Mouse (Mus musculus): ENCODE measurements at regions not wholly inside any gene's neighbourhood (a gene's known extent, or its start where the extent isn't known, plus 50 kb on each side); places are given as distances from the start of the nearest gene placed in this dataset.

DNA sequence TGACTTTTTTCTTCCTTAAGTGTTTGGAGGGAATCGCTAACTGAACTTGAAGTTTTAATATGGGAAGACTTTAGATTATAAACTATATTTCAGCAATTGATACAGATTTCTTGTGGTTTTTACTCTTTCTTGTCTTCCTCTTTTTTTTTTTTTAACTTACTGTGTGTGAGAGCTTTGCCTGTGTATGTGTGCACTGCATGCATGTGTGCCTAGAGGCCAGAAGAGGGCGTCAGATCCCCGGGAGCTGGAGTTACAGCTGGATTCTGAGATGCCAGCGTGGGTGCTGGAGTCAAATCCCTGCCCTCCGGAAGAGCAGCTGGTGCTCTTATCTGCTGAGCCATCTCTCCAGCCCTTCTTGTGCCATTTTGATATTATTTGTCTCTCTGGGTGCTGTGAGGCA is 129.6 kb downstream of the Trim33 start:
- 87% methylated on average over 5 of the region's 5 CpGs for WGBS
- DNase-seq (ENCODE audit: low read depth, low spot score) = no peak

DNA sequence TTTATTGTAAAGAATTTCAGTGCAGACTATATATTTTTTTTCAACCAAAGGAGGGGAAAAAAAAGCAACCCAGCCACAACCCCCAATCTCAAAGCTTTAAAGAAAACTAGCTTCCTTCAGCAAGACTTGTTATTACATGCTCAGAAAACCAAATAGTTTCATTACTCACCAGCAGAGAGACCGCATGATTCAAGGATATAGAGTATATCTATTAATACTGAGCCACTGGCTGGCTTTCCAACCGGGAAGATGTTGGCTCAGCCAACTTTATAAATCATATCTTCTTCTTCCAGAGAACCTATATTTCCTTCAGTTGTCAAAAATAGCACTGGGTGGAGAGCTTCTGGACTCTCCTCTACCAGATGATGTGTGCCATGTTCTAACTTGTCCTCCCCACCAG is 133.2 kb downstream of the Trim33 start:
- WGBS = 64% methylated on average over 2 of the region's 2 CpGs
- DNase-seq (ENCODE audit: low read depth, low spot score) = no peak

DNA sequence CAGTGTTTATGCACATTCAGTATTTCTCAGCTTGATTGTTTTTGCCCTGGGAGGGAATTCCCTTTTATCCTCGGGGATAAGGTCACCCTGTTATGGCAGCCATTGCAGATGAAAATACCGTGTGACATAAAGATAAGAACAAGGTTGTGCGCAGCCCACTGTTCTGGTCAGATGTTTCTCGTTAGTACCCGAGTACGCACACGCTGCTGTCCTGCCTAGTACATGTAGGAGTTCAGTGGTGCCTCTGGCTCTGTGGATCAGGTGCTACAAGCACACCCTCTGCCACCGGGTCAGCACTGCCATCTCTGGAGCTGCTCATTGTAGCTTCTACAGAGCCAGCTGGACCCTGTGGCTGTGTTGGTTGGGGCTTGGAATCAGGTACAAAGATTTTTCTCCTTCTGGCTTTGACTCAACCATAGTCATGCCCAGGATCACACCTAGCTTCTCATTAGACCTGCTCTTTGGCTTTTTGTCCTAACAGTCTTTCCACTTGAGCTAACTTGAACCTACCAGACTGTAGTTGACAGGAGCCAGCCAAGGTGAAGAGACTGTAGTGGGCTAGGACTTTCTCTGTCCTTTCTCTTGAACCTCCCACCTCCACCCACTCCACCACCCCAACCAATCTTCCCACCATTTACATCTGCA is 136.1 kb downstream of the Trim33 start:
- WGBS = 82% methylated on average over 8 of the region's 8 CpGs
- DNase-seq (ENCODE audit: low read depth, low spot score) = no peak

DNA sequence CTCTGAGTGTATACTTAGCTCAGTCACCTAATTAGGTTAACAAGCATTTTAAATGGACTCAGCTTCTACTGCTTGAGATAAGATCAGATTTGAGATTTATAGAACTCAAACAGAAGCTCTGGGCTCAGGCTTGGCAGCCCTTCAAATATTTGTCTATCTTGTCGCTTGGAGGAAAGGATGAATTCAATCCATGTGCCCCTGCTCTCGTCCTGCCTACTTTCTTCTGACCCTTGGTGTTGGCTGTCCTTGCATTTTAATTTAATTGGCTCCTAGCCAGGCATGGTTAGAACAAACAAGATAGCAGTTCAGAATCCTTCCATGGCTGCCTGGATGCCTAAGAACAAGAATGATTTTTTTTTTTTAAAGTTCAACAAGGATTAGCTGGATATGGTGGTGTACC is 137.2 kb downstream of the Trim33 start:
- DNase-seq (ENCODE audit: low read depth, low spot score) = no peak
- 10% methylated on average over 2 of the region's 2 CpGs for WGBS

- WGBS = 81% methylated on average over 4 of the region's 4 CpGs
- no peak for DNase-seq (ENCODE audit: low read depth, low spot score)
Observed at GRCm38 (mm10) chr3:103417781-103418180, 138.7 kb downstream of the Trim33 start.

GRCm38 (mm10) chr3:103419761-103420620 is 140.9 kb downstream of the Trim33 start:
- WGBS = 39% methylated on average over 4 of the region's 4 CpGs
- DNase-seq (ENCODE audit: low read depth, low spot score) = no peak

DNA sequence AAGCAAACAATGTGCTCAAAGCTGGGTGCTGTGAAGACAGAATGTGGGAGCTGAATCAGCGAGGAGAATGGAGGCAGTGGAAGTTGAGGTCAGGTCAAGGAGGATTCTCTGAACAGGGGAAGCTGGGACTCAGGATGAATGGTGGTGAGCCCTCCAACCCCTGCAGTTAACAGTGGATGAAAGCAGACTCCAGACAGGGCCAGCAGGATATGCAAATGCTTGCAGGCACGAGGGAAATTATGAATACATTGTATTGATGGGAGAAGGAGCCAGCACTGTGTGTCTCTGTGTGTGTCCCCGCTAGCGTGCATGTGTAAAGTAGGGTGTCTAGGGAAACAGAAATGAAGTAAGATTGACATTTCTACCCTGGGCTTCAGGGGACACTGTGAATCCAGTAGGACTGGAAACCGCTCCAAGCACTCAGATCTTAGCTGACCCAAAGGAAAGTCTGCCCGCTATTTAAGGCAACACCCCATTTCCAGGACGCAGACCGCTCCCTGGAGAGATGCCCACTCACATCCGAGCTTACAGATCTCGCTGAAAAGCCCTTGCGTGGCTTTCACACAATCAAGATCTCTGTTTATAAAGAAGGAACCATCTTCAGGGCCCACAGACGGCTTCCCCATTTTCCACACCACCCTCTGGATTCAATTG is 141.7 kb downstream of the Trim33 start:
- no peak for DNase-seq (ENCODE audit: low read depth, low spot score)
- 67% methylated on average over 12 of the region's 12 CpGs for WGBS

- no peak for DNase-seq (ENCODE audit: low read depth, low spot score)
- 68% methylated on average over 9 of the region's 9 CpGs for WGBS
Observed at GRCm38 (mm10) chr3:103421275-103421621, 142.2 kb downstream of the Trim33 start.

DNA sequence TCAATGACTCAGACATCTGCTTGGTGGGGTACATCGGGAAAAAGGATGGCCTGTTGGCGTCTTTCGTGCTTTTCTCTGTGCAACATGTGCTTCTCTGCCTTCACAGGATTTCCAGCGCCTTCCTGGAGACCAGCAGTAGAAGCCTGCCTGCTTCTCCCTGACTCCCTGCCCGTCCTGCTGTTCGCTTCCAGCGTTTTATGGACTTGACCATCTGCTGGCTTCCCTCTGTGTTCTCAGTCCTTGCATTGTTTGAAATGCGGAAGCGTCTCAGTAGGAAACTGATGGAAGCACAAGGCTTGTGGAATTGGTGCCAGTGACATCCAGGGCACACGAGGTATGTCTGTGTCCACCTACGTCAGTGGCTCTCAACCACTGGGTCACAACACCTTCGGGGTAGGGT is 143.7 kb downstream of the Trim33 start:
- DNase-seq (ENCODE audit: low read depth, low spot score) = no peak
- WGBS = 82% methylated on average over 12 of the region's 12 CpGs

GRCm38 (mm10) chr3:103423290-103423689 is 144.2 kb downstream of the Trim33 start:
- 91% methylated on average over 4 of the region's 4 CpGs for WGBS
- DNase-seq (ENCODE audit: low read depth, low spot score) = no peak

DNA sequence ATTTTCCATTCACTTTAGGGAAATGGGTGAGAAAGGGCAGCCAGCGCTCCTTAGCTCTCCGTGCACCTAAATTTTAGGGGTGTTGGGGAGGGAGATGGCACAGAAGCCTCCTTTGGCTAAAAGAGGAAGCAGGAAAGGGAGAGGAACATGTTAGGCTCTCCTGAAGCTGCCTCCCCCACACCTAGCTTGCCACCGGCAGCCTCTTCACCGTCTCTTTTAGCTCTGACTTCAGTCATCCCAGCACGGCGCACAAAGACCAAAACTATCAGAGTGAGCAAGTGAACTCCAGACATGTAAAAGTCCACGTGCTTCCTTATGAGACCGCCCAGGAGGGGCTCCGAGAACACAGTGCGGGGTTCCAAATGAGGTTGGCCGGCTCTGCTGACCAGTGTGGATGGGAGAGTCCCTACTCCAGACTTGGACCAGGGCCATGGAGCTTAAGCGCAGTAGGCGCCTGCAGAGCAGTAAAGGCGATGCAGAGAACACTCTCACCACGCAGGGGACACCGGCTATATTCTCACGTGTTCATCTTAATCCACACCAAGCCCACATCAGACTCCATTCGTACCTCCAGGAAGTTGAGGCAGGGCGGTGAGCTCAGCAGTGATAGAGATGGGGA is 146.8 kb downstream of the Trim33 start:
- DNase-seq (ENCODE audit: low read depth, low spot score) = no peak
- 75% methylated on average over 19 of the region's 19 CpGs for WGBS

DNA sequence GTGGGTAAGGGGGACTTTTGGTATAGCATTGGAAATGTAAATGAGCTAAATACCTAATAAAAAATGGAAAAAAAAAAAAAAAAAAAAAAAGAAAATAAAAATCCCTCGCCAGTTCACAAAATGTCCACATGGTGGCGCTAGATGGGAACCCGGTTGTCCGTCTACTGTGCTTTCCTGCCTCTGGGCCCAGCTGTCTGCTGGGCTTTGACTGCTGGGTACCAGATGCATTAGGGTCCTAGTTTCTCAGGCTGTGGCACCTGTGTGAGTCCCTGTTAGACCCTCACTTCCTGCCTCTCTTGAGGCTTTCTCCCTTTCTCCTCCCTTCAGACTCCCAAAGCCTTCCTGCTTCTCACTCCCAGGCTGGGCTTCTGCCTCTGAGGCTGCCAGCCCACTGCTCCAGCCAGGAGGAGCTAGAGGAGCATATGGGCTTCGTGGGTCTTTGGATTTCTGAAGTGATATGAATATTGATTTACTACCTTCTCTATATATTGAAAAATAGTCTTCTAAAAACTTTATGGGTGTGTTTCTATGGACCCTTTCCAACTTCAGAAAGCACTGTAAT is 145.7 kb upstream of the Syt6 start:
- WGBS = 9% methylated on average over 5 of the region's 5 CpGs
- no peak for DNase-seq (ENCODE audit: low read depth, low spot score)

DNA sequence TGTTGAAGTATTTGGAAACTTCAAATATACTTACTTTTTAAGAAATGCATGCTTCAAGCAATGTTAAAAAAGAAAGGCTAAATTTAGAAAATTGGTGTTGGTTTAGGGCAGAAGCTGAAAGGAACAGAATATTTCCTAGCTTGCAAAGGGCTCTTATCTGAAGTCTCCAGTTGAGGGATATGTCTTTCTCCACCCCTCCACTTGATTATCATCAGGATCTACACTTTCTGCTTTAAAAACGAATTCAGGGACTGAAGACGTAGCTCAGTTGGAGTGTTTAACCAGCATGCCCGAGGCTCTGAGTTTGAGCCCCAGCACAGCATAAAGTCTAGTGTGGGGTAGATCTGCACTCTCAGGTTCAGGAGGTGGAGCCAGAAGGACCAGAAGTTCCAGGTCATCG is 144.9 kb upstream of the Syt6 start:
- WGBS = 75% methylated on average over 4 of the region's 4 CpGs
- no peak for DNase-seq (ENCODE audit: low read depth, low spot score)

GRCm38 (mm10) chr3:103432254-103432653 is 142.8 kb upstream of the Syt6 start:
- DNase-seq (ENCODE audit: low read depth, low spot score) = no peak

DNA sequence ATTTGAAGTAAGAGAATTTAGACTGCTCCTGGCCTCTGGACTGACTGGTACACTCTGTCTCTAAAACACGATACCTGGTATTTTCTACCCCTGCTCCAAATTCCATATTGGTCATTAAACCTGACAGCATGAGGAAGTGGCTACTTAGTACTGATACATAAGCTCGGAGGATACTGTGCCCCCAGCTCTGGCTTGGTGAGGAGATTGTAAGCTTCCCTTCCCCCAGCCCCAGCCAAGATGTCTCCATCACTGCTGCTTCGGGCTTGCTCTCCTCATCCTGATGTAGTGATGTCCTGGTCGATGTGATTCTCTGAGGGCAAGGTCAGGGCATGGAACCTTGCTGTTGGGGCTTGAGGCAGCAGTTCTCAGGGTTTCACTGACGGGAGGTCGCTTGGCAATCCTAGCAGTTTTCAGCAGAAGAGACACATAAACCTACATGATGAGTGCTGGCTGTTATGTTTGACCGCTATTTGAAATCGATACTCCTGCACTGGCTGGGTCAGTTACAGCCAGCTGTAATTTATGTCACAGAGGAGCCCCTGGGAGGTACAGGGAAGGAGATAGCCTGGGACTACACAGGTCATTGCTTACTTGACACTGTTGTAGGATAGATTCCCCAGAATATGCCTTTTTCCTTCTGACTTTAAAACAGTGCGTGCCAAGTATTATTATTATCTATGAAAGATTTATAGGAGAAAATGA is 138.0 kb upstream of the Syt6 start:
- no peak for DNase-seq (ENCODE audit: low read depth, low spot score)
- 74% methylated on average over 9 of the region's 9 CpGs for WGBS

More at GRCm38 (mm10) chr3:103432254-103432653, 142.8 kb upstream of the Syt6 start:
- 50% methylated on average over 5 of the region's 5 CpGs for WGBS

- WGBS = 55% methylated on average over 12 of the region's 12 CpGs
- peak; percentile 67 for DNase-seq (ENCODE audit: low read depth, low spot score)
Observed at GRCm38 (mm10) chr3:103438791-103439354, 136.2 kb upstream of the Syt6 start.

DNA sequence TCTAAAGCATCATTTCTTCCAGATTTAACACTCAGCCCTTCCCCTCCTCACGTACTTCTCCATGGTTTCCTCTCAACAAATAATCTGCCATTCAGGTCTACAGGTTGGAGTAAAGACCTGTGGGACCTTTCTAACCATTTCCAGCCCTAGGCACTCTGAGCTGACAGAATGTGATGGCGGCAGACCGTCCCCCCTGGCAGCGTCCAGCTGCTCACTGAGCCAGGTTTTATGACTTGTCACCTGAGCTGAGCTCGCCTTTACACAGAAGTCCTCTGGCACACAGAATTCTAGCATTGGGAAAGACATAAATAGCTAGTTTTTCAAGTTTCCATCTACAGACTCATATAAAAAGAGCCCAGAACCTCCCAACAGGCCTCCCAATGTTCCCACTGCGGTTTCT is 131.8 kb upstream of the Syt6 start:
- no peak for DNase-seq (ENCODE audit: low read depth, low spot score)
- WGBS = 31% methylated on average over 6 of the region's 6 CpGs

- 91% methylated on average over 8 of the region's 8 CpGs for WGBS
- no peak for DNase-seq (ENCODE audit: low read depth, low spot score)
Observed at GRCm38 (mm10) chr3:103445852-103446251, 129.2 kb upstream of the Syt6 start.

DNA sequence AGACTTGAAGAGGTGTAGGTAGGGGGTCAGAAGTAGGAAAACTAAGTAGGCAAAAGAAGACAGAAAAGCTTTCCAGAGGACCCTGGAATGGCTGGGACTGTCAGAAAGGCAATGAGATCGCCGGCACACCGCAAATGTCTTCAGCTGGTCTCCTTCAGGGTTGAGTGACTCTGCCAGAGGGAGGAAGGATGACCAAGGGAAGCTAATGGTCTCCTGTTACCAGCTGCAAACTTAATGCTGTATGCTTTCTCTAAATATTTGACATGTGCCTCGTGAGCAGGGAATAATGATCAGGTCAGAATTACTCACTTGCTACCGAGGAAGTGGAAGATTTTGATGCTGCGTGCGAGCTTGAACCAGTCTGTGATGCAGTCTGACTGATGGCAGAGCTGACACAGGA is 125.2 kb upstream of the Syt6 start:
- 61% methylated on average over 7 of the region's 7 CpGs for WGBS
- DNase-seq (ENCODE audit: low read depth, low spot score) = no peak

Data from large intestine, adult 2 months (tissue).